Mouse (Mus musculus) retina, embryonic 14.5 days (tissue): ENCODE results near the gene Gm5155.
"Not testable (repeated sequence)": the region's sequence is repeated elsewhere in the genome, so short reads cannot be mapped to it uniquely, and the experiment has no call there.

Source experiments
- DNase-seq: peaks from one replicate; pipeline ENCODE4 v3.0.0-alpha.2; 2015; ENCODE audit warnings: low spot score

Gm5155 gene

GRCm38 (mm10) chr7:17871467-17871866 is at the start of gene Gm5155:
TSS of gene Gm5155 (plus strand) at chr7:17871767.
- no peak for DNase-seq

- DNase-seq = no peak
Observed at GRCm38 (mm10) chr7:17870776-17871175, 791 bp upstream of the Gm5155 start.

DNA sequence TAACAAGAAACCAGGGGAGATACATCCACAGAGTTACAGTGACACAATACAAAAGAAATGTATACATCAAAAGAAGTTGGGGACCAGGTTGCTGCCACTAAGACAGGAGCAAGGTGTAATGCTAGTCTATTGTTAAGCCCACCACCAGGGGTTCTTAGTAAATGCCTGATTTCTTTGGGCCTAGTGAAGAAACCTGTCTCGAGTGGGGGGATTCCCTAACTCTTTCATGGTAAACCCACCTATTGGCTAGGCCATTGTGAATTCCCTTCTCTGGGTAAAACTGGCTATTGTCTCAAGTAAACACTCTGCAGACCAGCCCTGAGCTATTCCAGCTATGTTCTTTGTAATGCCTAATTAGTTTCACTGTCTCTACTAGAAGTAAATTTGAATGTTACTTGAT is 23.8 kb downstream of the Gm5155 start:
- DNase-seq = not testable (repeated sequence)

DNA sequence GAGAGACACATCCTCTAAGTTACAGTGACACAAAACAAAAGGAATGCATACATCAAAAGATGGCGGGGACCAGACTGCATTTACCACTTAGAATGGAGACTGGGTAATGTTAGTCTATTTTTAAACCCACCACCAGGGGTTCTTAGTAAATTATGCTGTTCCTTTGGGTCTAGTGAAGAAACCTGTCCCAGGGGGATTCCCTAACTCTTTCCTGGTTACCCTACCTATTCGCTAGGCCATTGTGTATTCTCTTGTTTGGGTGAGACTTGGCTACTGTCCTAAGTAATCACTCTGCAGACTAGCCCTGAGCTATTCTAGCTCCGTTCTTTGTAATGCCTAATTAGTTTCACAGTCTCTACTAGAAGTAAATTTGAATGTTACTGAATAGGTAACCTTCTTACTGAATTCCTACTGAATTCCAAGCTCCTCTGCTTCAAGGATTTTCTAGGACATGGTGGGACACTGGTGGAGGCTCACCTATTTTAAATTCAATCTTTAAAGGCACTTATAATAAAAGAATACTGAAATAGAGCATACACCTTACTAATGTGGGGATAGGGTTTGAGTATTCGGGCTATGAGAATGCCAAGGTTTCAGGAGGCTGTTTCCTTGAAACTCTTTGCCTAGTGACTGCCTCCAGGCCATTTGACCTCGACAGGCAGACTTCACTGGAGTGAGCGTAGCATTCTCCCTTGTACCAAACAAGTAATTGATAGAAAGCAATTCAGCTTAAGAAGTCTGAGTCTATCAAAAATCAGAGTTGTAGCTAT is 31.8 kb downstream of the Gm5155 start:
- no peak for DNase-seq
